Mouse (Mus musculus): Measurements from ENCODE around the gene Heg1.

Gene Heg1

GRCm38 (mm10) chr16:33705258-33705657, 21.1 kb downstream of the Heg1 start:
- DNase-seq (ENCODE audit: low read depth, low spot score): no peak

GRCm38 (mm10) chr16:33706111-33706890, 22.1 kb downstream of the Heg1 start:
- peak; percentile 79 for DNase-seq (ENCODE audit: low read depth, low spot score)

- no peak for DNase-seq (ENCODE audit: low read depth, low spot score)
Observed at GRCm38 (mm10) chr16:33708031-33708430, 23.9 kb downstream of the Heg1 start.

DNA sequence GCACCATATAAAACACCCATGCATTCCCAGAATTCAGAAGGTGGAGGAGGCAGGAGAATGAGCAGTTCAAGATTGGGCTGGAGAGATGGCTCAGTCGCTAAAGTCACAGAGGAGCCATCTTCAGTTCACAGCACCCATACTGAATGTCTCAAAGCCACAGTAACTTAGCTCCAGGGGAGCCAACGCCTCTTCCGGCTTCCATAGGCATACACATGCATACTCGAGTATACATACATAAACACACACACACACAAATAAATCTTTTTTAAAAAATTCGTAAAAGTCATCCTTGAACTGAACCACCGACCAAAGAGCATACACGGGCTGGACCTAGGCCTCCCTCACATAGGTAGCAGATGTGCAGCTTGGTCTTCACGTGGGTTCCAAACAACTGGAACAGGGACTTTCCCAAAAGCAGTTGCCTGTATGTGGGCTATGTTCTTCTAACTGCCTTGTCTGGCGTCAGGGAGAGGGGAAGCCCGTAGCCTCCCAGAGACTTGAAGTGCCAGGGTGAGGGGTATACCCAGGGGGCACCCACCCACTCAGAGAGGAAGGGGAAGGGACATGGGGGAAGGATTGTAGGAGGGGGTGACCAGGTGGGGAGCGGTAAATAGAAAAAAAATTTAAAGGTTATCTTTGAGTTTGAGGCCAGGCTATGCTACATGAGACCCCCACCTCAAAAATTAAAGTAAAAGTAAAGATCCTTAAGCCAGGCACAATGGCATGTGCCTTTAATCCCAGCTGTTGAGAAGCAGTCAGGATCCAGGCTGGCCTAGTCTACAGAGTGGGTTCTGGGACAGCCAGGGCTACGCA, 24.6 kb downstream of the Heg1 start:
- no peak for DNase-seq (ENCODE audit: low read depth, low spot score)

DNA sequence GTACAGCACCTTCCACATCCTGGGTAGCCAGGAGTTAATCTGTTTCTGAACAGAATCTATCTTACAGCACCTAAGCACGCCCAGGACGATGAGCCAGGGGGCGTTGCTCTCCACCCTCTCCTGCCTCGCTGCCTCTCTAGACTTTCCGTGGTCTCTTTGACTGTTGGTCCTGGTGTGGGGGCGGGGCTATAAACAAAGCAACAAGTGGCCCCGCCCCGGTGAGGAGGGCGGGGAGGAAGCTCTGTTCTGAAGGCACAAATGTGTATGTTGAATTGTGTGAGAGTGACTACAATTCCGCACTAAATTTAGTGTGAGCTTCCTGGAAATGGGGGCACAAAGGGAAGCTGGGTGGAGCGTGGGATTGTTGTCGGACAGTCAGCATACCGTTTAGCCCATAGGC, 30.1 kb downstream of the Heg1 start:
- DNase-seq (ENCODE audit: low read depth, low spot score): peak; percentile 98

DNA sequence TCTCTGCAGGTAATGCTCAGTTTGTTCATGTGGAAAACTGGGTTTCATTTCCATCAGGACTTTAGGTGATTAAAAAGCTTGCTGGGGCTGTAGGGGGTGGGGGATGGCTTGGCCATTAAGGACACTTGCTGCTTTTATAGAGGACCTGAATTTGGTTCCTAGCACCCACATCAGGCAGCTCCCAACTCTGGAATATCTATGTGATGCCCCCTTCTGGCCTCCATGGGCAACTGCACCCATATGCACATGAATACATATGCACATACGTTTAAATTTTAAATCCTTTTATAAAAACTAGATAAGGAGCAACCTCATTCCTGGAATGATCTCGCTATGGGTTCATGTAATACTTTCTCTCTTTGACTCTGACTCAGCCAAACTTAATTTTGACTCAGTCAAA, 39.1 kb downstream of the Heg1 start:
- DNase-seq (ENCODE audit: low read depth, low spot score): peak; percentile 39

GRCm38 (mm10) chr16:33723983-33724382, 39.8 kb downstream of the Heg1 start:
- DNase-seq (ENCODE audit: low read depth, low spot score): peak; percentile 82

- no peak for DNase-seq (ENCODE audit: low read depth, low spot score)
Observed at GRCm38 (mm10) chr16:33726261-33726660, 42.1 kb downstream of the Heg1 start.

- DNase-seq (ENCODE audit: low read depth, low spot score): no peak
Observed at GRCm38 (mm10) chr16:33726892-33727291, 42.7 kb downstream of the Heg1 start.

DNA sequence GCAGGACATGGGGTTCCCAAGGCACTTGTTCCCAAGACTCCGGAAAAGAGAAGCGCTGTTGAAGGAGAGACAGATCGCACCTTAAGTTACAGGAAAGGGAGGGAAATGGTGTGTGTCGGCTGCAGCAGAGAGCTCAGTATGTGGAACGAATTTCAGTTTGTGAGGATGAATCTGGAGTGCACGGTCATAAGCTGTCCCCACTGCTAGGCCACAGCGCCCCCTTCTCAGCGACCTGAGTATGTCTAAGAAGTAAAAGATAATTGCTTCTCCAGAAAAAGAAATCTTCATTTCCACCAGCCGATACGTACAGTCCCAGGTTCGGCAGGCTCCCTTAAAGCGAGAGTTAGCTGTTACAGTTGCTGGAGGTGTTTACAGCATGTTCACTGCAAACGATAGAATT, 44.3 kb downstream of the Heg1 start:
- DNase-seq (ENCODE audit: low read depth, low spot score): no peak

GRCm38 (mm10) chr16:33731291-33731690, 47.1 kb downstream of the Heg1 start:
- DNase-seq (ENCODE audit: low read depth, low spot score): no peak

GRCm38 (mm10) chr16:33732237-33732749, 48.1 kb downstream of the Heg1 start:
- no peak for DNase-seq (ENCODE audit: low read depth, low spot score)

- DNase-seq (ENCODE audit: low read depth, low spot score): no peak
Observed at GRCm38 (mm10) chr16:33732846-33733580, 48.8 kb downstream of the Heg1 start.

DNA sequence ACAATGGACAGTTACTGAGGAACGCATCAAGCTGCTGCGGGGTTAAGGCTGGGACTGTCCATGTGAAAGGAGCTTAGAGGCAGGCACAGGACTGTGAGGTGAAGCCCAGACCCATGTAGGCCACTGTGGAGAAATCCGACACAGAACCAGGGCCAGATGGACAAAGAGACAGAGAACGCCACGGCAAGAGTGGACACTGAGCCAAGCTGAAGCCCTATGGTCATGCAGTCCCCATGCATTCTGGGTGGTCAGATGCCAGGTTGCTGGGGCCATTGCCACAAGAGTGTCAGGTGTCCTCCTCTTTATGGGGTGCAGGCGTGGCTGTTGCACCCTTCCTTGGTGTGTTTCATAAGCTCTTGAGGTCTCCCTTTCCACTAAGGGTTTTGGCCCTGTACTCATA, 49.7 kb downstream of the Heg1 start:
- DNase-seq (ENCODE audit: low read depth, low spot score): no peak

DNA sequence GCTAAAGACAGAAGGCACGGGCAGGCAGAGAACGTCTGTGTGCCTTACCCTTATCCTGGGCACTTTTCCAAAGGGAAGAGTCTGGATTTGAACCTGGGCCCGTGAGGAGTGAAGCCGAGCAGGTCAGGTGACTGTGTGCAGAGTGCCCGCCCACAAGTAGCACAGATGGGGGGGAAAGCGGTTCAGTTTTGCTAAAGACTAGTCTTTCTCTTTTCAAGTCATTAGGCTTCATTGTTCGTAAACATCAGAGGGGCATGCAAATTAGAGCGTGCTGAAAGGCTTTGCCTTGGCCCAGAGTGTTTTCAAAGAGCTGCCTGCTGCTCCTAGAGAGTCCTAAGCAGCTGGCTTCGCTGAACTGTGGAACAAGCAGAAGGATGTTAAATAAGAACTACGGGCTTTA, 50.4 kb downstream of the Heg1 start:
- peak; percentile 94 for DNase-seq (ENCODE audit: low read depth, low spot score)

GRCm38 (mm10) chr16:33735238-33735637, 51.1 kb downstream of the Heg1 start:
- no peak for DNase-seq (ENCODE audit: low read depth, low spot score)

- no peak for DNase-seq (ENCODE audit: low read depth, low spot score)
Observed at GRCm38 (mm10) chr16:33735791-33736190, 51.6 kb downstream of the Heg1 start.

- DNase-seq (ENCODE audit: low read depth, low spot score): peak; percentile 48
Observed at GRCm38 (mm10) chr16:33736746-33737145, 52.6 kb downstream of the Heg1 start.

DNA sequence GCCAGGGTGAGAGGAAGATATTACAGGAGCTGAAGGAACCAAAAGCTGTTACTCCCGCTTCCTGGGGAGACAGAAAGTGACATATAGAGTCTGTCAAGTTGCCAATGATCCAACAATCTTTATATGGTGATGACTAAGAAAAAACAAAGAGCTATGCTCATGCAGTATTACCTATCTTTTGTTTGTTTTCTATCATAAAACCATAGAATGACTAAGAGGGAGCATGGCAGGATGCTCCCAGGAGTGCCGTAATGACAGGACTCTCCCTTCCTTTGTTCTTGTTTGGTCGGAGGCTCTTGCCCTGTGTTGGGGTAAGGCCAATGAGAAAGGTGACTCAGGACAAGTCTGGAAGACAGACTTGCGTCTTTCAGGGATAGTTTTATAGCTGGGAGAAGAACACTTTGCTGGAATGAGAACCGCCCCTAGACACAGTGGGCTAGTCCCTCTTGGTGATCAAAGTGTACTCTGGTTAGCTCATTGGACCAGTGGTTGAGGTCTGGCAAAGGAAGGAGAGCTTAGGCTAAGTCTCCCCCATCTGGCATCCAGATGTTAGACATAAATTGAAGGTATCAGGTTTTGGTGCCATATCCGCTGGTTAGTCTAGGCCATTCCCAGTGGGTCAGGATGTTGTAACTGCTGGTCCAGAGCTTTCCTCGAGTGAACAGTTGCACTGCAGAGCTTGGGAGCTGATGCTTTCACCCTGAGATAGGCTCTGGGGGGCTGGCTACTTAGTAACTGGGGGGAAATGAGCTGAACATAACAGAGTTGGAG, 55.0 kb downstream of the Heg1 start:
- no peak for DNase-seq (ENCODE audit: low read depth, low spot score)

- DNase-seq (ENCODE audit: low read depth, low spot score): peak; percentile 73
Observed at GRCm38 (mm10) chr16:33739802-33740201, 55.6 kb downstream of the Heg1 start.

GRCm38 (mm10) chr16:33740416-33740815, 56.2 kb downstream of the Heg1 start:
- peak; percentile 46 for DNase-seq (ENCODE audit: low read depth, low spot score)
